Mouse (Mus musculus) brain, embryonic 14.5 days (tissue): ENCODE data around the gene Pde4d.

Experiments
- CTCF ChIP-seq: fragments of 200-500 bp; IDR thresholded peaks from 2 replicates; pipeline ENCODE4 v1.5.1; 2012; ENCODE audit warnings: inconsistent platforms, mild to moderate bottlenecking, moderate library complexity, borderline replicate concordance; ENCODE audit not compliant: insufficient read depth, insufficient read length; ENCODE audit errors: extremely low read depth
- POLR2A ChIP-seq: fragments of 200-500 bp; IDR thresholded peaks from 2 replicates; pipeline ENCODE4 v1.6.1; 2012; ENCODE audit warnings: mild to moderate bottlenecking, inconsistent platforms, borderline replicate concordance; ENCODE audit not compliant: poor library complexity, insufficient read depth, insufficient read length, severe bottlenecking; ENCODE audit errors: extremely low read depth

GRCm38 (mm10) chr13:109474344-109474743, 1024.6 kb downstream of the Pde4d start:
- TF ChIP-seq CTCF, result no peak
- no peak for TF ChIP-seq POLR2A
